Mouse (Mus musculus): ENCODE results near the gene Elovl3. TPM values are rescaled to one million over a fixed set of nuclear protein-coding genes. Genes with fewer than 3 reads are reported as not detected.
"Not testable (repeated sequence)": the region's sequence is repeated elsewhere in the genome, so short reads cannot be mapped to it uniquely, and the experiment has no call there.

Gene Elovl3
- total RNA-seq, 2 experiments from 2014 or later, result 5.1 TPM; not detected in 1

DNA sequence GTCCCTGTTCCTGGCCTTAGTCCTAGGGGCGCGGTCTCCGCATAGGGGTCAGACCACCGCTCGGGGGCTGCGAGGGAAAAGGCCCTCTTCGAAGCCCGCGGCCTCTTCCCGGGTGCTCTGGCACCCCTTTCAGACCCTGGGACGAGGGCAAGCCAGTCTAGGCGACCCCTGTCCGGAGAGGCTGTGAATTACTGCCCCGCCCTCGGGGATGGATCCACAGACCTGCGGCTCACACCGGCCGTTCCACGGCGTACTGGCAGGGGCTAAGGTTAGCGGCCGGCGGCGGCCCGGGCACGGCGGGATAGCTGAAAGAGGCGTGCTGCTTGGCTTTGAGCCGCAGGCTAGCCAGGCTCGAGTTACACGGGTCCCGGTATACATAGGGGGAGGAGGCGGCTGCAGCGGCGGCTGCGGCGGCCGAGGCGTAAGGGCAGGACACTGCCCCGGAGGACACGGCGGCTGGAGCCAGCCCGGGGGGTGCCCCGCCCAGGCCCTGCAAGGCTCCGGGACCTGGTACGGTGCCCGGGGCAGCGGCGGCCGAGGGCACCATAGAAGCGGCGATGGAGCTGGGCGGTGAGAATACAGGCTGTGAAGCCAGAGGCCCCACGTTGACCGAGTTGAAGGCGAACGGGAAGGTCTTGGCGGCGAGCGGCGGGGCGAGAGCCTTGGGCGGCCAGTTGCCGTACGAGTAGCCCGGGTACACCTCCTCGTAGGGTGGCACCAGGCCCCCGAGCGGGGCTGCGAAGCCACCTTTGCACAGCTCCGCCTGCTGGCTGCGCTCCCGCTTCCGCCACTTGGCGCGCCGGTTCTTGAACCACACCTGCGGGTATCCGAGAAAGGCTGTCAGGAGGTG is 4.3 kb downstream of the Elovl3 start:
- DNase-seq, result peak; percentile 64

DNA sequence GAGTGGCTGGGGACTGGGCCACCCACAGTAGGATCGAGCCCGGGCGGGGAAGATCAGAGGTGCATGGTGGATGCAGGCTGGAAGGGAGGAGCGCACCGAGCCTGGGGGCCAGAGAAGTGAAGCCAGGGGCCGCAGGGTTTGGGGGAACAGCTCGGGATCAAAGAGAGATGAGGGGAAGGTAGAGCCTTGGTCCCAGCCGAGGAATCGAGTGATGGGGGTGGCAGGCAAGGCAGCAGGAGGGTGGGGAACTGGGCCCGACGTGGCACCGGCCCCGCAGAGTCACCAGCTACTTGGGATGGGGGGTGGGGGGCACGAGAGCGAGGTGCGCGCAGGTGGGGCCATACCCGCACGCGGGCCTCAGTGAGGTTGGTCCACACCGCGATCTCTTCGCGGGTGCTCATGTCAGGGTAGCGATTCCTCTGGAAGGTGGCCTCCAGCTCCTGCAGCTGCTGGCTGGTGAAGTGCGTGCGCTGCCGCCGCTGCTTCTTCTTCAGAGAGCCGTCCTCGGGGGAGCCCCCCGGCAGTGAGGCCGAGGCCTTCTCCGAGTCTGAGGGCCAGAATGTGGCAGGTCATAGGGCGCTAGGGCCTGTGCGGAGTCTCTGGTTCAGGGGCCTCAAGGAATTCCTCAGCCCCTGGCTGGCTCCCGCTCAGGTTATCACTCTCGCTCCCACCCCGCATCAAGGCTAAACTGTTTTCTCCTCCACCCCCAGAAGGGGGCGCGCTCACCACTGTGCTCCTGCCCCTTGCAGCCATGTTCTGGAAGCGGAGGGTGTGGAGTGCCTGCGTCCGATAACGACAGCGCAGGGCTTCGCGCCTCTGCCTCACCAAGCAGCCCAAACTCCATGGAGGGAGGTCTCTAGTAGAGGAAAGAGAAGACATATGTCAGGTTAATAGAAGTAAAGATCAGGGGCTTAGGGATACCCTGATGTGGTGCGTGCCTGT is 5.2 kb downstream of the Elovl3 start:
- peak; percentile 69 to 84 for DNase-seq

DNA sequence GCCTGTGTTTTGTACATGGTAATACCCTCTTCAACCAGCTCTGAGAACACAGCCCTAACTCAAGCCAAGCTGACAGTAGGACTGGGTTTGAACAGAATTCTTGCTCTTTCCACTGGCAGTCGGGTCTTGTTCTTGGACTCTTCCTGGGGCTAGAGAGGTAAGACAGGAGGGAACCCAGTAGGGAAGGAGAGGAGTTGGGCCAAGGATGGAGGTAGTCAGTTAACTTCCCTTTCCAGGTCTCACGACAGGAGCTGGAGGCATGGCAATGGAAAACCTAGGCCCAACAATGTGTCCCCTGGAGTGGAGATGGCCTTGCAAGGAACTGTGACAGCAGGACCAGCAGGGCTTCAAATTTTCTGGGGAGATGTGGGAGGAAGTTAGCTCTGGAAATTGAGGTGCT is 8.6 kb downstream of the Elovl3 start:
- DNase-seq, result no peak

DNA sequence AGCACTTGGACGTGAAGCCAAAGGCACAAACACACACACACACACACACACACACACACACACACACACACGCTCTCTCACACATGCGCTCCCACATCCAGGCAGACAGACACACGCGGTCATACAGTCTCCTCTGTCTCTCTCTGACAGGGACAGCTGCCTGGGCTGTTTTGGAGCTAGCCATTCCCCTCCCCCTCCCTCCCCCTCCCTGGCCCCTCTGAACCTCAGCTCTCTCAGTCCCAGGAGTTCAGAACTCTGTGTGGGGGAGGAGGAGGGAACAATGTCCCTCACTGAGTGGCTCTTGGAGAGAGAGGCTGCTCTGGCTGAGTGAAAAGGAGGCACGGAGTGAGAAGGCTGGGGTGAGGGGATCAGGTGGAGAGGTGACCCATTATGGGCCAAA is 9.4 kb downstream of the Elovl3 start:
- DNase-seq, result no peak

DNA sequence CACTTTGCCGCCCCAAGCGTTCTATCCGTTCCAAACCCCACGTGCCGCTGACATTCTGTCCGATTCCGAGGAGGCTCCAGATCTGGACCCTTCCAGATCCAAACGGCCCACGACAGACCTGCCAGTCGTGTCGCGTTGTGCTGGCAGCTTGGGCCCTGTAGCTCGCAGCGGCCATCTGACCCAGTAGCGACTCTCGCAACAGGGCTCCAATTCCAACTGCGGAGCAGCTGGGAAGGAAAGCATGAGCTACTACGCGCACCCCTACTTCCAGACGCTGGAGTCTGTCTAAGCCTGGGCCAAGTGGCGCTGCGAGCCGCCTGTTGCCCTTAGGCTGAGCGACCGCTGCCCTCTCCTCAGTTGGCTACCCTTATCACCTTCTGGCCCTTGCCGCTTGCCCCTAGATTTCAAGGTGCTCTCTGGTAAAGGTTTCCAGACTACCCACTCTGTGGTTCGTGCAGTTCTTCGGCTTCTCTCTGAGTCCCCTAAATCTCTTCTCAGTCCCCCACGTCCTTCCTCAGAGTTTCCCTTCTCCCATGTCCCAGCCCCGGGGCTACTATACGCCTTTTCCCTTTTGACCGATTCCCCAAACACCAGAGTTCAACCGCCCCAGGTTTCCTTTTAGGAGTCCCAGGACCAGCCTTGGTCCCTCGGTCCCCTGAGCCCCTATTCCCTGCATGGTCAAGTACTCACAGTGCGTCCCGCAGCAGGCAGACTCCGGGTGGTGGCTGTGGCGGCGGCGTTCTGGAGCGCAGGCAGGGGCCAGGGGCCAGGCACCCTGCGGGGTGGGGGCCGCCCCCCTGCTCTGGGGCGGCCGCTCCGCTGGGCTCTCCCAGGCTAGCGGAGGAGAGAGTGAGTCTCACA is 16.0 kb downstream of the Elovl3 start, which contains the start of gene Pitx3:
Gene Pitx3, minus strand, starts transcription at position 816 of the 861 bp plus-strand sequence.
- DNase-seq, result peak; percentile 20 to 53

DNA sequence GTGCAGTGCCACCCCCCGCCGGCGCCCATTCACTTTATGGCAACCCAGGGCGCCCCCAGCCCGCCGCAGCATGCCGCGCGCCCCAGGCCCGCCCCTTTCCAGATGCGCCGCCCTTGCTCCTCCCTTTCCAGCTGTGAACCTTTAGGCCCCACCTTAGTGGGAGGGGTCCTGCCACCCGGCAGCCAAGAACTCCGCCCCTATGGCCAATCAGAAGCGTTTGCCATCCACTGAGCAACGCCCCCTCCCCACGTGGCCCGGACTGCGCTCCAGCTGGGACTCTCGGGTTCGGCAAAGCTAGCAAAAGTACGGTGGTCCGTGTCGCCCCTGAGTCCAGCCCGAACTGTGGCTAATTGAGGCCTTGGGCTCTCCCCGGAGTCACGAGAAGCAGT is 16.7 kb downstream of the Elovl3 start:
- peak; percentile 90 to 93 for DNase-seq

DNA sequence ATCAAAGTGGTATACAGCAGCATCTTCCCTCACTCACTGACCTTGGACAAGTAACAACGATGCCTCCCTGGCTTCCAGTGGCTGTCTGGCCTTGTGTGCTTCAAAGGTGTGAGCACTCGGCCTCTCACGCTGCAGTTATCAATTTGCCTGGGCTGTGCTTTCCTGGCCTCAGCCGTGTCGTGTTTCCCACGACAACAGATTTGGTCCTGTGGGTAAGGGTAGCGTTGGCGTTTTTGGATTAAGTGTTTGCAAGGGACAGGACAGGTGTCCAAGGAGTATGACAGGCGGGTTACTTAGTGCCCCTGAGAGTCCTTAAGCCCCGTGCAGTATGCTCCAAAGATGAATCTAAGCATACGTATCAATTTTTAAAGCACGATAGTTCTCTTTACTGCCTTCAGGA is 17.4 kb downstream of the Elovl3 start:
- no peak for DNase-seq

DNA sequence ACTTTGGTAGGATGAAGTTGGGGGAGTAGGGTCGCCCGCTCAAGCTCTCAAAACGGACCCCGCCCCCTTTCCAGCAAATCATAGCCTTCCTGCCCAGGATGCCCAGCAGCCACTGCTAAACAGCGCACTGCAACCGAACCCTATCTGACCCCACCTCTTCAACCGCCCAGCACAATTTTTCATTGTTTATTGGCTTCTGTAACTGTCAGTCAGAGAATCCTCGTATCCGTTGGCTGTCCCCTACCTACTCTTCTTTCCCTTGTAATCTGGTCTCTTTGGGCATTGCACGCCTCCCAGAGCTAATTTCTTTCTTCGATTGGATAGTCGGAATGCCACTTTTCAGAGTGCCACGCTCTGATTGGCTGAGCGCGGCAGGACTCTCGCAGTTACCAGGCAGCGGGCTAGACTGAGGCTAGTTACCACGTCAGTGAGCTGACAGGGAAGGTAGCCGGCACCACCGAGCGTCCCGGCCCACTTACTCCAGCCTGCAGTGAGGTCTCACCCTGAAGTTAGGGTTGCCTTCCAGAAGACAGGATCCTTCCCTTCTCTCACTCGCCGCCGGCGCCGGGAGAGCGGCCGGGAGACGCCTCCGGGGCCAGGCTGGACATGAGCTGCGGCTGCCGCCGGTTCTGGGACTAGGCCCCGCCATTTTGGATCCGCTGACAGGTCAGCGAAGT is 20.6 kb downstream of the Elovl3 start, which contains the start of gene Gbf1:
Gene Gbf1, plus strand, starts transcription at position 383 of the 677 bp plus-strand sequence.
- DNase-seq, result peak; percentile 97 to 99

DNA sequence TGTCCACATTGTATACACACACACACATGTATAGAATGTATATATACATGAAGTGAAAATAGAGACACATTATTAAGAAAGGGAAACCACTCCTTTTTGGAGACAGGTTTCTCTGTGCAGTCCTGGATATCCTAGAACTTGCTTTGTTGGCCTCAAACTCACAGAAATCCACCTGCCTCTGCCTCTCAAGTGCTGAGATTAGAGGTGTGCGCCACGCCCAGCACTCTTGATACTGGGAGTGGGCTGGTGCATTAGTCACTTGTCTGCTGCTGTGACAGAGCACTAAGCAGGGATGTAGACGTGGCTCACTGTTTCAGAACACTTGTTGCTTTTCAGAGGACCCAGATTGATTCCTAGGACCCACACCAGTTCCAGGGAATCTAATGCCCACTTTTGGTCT is 34.3 kb downstream of the Elovl3 start:
- no peak for DNase-seq

DNA sequence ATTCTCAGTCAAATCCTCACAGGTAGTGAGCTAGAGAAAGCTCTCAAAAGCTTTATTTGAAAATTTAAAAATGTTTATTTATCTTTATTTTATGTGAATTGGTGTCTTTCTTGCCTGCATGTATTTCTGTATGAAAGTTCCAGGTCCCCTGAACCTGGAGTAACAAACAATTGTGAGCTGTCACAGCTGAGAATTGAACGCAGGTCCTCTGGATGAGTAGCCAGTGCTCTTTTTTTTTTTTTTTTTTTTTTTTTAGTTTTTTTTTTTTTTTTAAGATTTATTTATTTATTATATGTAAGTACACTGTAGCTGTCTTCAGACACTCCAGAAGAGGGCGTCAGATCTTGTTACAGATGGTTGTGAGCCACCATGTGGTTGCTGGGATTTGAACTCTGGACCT is 35.5 kb downstream of the Elovl3 start:
- not testable (repeated sequence) for DNase-seq

DNA sequence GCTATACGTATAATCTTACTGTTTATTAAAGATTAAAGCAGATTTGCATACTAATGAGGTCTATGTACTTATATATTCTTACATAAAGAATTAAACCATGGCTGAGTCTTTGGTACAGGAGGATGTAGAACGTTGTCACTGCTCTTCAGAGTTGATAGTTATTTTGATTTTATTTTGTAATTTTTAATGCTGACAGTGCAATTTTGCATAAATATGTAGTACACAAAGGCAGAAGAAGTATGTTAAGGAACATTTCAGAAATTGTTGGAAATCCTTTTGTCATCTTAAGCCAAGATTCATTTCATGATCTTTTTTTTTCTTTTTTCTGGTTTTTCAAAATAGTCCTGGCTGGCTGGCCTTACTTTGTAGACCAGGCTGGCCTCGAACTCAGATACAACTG is 37.7 kb downstream of the Elovl3 start:
- no peak for DNase-seq

DNA sequence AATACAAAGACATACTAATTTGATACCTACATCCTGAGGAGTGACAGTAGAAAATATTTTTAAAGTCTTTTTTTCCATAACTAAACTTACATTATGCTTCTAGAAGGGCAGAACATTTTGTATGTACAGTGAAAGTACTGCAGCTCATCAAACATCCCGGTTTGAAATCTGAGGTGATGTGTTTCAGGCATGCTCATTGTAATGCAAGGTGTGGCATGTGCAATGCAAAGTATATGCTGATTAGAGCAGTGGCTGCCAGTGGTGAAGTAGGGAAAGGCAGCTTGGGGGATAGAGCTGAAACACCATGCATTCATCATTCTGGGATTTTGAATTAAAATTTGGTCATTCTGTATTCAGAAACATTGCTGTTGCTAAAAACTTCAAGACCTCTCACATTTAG is 38.2 kb downstream of the Elovl3 start:
- no peak for DNase-seq

DNA sequence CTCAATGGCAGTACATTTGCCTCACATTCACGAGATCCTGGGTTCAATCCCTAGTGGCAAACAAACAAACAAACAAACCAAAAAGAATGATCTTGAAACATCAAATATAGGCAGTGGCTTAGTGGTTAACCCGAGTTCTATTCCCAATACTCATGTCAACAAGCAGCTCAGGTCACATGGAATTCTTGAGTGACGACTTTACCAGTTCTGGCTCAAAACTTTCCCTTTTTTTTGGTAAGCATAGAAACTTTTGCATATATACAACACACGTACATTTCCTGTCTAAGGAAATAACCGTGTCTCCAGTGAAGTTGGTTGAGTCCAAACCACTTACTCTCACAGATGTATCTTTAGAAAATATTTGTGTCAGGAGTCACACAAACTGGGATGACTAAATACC is 40.8 kb downstream of the Elovl3 start:
- no peak for DNase-seq

DNA sequence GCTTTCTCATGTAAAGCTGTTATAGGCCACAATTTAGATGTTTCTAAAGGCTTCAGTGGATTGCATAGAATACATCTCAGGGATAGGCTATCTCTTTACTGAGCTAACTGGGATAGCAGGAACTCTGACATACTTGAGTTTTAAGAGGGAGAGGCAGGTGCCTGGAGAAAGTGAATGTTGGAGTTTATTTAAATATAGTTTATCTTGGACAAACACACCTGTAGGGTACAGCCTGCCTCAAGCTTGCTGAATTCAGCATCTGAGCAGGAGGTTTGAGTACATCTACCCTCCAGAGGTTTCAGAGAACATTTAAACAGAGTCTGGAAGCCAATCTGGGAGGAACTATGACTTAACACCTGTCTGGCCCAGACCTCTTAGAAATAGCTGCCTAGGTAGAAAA is 43.5 kb downstream of the Elovl3 start:
- DNase-seq, result no peak

DNA sequence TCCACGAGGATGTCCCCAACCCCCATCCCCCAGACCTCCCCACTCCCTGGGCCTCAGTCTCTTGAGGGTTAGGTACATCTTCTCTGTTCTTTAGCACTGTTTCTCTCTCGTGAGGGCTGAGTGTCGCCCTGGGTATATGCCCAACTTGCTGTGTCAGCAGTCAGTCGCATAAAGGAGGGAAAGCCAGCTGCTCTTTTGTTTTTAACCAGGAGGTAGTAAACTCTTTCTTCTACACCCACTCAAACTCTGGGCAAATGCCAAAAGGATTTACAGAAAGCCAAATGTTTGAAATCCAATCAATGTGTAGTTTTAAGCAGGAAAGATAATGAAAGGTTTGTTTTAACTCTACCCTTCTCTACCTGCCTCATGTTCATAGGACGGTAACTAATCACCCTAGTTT is 45.3 kb downstream of the Elovl3 start:
- DNase-seq, result no peak

DNA sequence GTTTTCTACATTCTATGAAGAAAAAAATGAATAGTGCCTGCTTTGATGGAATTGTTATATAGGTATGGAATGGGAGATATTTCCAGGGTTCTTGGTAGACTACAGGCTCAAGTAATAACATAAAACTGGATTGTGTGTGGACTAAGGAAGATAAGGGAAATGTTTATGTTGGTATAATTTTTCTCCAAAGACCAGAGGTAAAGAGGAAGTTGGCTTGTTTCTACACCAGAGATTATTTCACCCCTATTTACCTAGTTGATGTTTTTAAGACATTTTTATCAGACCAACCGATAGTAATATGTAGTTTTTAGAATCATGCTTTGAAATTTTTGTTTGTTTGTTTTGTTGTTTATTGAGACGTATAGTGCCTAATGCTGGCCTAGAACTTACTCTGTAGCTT is 48.6 kb downstream of the Elovl3 start:
- DNase-seq, result no peak

DNA sequence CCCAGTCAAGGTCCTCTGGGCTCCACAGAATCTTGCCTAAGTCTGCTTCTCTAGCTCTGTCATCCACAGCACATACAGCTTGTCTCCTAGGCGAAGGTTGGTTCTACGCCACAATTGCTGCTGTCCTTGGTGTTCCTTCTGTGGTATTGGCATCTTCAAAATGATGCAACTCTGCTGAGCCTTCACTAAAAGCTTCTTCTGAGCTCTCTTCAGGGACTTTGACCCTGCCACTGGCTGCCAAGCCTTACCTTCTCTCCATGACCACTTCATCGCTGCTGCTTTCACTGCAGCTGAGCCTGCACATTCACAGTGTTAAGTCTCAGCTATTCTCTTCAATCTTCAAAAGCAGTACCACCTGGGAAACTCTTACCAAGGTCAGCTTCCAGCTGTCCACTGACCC is 50.5 kb downstream of the Elovl3 start:
- no peak for DNase-seq

Measured in heart, adult 18-20 months (tissue).